Mouse (Mus musculus): ENCODE data around the gene Foxo1. TPM values are rescaled to one million over a fixed set of nuclear protein-coding genes. Genes with fewer than 3 reads are reported as not detected.
A peak's percentile ranks its signal among the peaks of the same experiment; 100 is the strongest.

The Foxo1 gene
- total RNA-seq (2015): 2.4 and 2.9 TPM in 2 replicates
- 0.42 and 0.74 TPM in 2 replicates for total RNA-seq (2017)

DNA sequence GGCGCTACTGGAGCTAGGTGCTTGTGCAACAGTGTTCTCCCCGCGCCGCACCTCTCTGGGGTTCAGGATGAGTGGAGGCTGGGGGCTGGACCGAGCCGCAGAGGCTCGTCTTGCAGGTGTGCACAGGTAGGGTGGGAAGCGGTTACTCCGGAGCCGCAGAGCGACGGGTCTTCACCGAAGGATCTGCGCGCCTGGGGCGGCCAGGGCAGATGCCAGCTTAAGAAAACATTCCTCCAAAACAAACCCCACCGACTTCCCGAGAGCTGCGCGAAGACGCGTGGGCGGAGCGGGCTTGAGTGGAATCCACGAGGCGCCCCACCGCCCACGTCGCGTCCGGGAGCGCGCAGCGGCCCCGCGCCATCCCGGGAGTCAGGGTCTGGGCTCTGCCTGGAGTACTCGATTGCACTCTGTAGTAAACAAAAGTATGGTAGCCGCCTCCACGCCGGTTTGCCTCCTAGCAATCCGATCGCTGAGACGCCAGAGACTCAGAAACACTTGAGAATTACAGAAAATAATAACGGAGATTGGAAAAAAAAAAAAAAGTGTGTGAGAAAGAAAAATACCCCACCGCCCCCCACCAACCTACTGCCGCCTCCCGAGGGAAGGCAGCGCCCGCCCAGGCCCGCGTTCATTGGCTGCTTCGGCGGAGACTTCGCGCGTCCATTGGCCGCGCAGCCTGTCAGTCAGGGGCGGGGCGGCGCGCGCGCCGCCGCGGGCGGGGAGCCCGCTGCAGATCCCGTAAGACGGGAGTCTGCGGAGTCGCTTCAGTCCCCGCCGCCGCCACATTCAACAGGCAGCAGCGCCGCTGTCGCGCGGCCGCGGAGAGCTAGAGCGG is at the start of gene Foxo1:
Gene Foxo1, plus strand, starts transcription at position 685 of the 835 bp plus-strand sequence.
- ATAC-seq (replicated peaks; ENCODE audit: poor library complexity): peak; percentile 79

GRCm38 (mm10) chr3:52218864-52219263 is 49.3 kb upstream of the Foxo1 start:
- ATAC-seq (replicated peaks; ENCODE audit: poor library complexity): no peak

DNA sequence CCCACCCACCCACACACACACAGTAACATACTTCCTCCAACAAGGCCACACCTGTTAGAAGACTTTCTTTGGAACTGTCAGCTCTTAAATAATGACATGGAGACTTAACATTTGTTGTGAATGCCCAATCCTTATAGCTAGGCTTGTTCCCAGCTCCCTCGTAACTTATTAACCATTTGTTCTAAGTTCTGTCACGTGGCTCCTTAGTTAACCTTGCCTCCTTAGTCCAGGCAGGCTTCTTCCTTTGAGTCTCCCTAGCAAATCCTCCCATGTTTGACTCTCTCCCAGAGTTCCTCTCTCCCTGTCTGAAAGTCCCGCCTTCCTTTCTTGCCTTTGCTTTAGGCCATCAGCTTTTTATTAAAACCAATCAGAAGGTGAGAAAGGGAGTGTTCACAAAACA is 47.1 kb upstream of the Foxo1 start:
- no peak for ATAC-seq (replicated peaks; ENCODE audit: poor library complexity)

DNA sequence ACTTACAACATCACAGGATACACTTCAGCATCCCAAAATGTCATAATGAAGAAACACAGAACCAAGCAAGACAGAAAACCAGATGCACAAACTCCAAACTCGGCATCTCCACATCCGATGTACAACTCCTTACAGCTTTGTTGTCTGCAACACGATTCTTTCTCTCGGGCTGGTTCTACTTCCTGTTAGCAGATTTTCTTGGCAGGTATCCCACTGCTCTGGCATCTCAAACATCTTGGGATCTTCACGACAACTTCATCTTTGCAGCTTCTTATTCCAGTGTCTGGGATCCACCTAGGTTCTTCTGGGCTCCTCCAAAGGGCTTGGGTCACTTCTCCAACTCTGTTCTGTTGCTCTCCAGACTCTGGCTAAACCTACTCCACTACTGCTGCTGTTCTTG is 46.2 kb upstream of the Foxo1 start:
- ATAC-seq (replicated peaks; ENCODE audit: poor library complexity): no peak

- ATAC-seq (replicated peaks; ENCODE audit: poor library complexity): no peak
Observed at GRCm38 (mm10) chr3:52236488-52236887, 31.6 kb upstream of the Foxo1 start.

- no peak for ATAC-seq (replicated peaks; ENCODE audit: poor library complexity)
Observed at GRCm38 (mm10) chr3:52237136-52237535, 31.0 kb upstream of the Foxo1 start.

- peak; percentile 80 for ATAC-seq (replicated peaks; ENCODE audit: poor library complexity)
Observed at GRCm38 (mm10) chr3:52241062-52241461, 27.1 kb upstream of the Foxo1 start.

GRCm38 (mm10) chr3:52242457-52243105 is 25.6 kb upstream of the Foxo1 start:
- ATAC-seq (replicated peaks; ENCODE audit: poor library complexity): peak; percentile 72

DNA sequence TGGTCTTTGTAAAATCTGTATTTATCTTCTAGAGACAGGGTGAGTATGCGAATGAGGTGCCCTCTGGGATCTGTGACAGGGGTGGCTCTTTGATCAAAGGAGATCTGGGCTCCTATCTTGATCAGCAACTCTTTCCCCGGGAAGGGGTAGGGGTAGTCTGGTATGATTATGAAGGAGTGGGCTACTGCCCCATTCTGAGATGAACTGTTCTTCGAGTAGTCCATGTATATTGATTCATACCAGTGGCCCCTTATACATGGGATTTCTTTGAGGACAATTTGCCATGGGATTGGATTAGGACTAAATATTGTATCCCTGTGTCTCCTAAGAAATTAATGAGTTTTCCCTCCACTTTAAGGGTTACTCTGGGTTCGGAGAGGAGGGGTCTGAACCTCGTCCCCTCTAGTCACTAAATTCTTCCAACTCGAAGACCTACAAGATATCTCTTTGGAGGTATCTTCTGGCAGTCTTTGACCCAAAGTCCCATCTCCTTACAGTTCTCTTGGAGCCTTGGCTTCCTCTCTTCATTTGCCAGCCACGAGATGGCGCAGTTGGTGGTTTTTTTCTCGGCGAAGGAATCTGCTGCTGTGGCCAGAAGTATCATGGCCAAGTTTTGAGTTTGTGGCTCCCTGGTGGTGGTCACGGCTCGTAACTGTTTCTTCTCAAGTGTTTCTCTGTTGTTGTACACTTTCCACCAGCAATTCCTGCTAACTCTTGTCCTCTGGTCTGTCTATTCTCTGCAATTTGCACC is 24.7 kb upstream of the Foxo1 start:
- peak; percentile 40; the same call in 1 of the 2 replicates for ATAC-seq (replicated peaks; ENCODE audit: poor library complexity)

DNA sequence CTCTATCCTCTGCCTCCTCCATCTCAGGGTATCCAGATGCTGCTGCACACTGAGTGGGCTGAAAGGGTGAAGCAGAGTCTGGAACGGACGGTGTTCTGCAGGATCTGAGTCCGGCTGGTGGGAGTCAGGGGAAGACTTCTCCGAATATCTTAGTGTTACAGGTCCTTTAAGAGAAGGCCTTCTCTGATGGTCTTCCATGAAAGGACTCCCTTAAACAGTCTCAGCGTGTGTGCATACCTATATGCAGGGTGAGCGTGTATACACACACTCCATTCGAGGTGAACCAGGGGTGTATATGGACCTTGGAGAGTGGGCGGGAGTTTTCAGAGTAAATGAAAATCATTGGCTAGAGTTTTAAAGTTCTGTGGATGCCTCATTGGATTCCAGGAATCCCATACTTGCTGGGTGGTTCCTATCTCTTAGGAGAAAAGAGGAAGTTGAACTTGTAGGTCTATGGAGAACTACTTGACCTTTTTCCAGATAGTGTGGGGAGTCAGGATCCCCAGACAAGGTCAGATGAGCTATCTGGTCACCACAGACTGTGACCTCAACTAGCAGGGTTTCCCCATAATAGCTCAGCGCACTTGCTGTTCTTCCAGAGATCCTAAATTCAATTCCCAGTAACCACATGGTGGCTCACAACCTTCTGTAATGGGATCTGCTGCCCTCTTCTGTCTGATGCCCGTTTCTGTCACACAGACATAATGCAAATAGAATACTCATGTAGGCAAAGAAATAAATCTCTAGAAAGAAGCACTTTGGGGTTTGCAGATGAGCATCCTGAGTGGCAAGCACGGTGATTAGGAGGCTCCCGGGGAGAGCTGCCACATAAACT is 21.9 kb upstream of the Foxo1 start:
- ATAC-seq (replicated peaks; ENCODE audit: poor library complexity): 0 out of 2 replicates have a peak, but pooled peaks have one; percentile 15

DNA sequence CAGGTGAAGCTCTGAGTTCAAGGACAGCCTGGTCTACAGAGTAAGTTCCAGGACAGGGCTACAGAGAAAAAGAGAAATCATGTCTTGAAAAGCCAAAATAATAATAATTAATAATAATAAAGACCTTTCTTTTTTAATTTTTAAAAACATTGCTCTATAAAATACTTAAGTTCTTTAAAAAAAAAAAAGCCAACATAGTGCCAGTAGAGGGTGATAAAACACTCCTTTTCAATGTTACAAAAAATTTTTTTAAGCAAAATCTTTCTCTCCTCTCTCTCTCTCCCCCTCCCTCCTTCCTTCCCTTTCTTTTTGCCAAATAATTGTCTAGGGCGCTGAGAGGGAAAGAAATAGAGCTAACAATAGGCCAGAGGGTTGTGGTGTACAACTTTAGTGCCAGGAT is 17.0 kb upstream of the Foxo1 start:
- ATAC-seq (replicated peaks; ENCODE audit: poor library complexity): no peak

DNA sequence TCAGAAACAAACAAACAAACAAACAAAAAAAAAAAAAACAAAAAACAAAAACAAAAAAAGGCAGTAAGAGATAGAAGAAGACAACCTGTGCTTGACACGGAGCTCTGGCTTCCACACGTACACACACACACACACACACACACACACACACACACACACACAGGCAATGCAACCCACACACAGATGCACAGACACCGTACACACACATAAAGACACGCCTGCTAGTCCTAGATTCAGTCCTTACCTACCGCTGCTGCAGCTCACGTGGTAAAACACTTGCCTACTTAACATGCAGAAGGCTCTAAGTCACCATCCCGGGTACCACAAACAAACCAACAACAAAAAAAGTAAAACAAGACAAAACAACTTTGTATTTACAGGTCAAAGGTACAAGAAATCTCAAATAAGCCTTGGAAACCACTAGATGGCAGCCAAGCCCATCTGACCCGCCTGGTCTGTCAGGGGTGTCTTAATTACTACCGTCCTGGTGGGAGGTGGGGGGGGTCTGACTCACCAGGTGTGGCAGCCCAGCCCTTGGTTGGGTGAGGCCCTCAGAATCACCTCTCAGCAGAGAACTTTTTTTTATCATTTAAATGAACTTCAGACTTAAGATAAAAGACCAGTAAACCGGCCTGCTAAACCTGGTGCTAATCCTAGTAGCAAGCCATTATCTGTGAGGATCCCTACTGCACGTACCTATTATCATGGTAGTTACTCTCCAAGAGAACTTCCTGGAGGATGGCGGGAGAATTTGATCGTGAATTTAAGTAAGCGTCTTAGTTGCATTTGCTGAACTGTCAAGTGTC is 14.3 kb upstream of the Foxo1 start:
- ATAC-seq (replicated peaks; ENCODE audit: poor library complexity): peak; percentile 48; the same call in 1 of the 2 replicates

- no peak for ATAC-seq (replicated peaks; ENCODE audit: poor library complexity)
Observed at GRCm38 (mm10) chr3:52254496-52254895, 13.6 kb upstream of the Foxo1 start.

GRCm38 (mm10) chr3:52257782-52258441 is 10.2 kb upstream of the Foxo1 start:
- ATAC-seq (replicated peaks; ENCODE audit: poor library complexity): peak; percentile 51

DNA sequence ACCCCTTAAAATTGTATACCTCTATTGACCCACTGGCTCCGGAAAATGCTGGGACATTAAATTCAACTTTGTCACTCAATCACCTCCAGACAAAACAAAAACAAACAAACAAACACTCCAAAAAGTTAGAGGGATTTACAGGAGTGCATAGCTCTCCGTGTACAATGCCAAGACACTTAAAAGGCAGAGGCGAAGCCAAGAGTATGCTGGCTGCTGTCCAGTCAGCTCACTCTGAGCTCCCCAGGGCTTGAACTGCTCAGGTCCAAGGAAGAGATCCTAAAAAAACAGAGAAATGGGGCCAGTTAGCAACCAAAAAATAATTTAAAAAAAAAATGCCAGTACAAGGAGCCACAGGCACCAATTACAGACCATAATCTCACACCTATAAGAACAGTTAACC is 9.6 kb upstream of the Foxo1 start:
- no peak for ATAC-seq (replicated peaks; ENCODE audit: poor library complexity)

DNA sequence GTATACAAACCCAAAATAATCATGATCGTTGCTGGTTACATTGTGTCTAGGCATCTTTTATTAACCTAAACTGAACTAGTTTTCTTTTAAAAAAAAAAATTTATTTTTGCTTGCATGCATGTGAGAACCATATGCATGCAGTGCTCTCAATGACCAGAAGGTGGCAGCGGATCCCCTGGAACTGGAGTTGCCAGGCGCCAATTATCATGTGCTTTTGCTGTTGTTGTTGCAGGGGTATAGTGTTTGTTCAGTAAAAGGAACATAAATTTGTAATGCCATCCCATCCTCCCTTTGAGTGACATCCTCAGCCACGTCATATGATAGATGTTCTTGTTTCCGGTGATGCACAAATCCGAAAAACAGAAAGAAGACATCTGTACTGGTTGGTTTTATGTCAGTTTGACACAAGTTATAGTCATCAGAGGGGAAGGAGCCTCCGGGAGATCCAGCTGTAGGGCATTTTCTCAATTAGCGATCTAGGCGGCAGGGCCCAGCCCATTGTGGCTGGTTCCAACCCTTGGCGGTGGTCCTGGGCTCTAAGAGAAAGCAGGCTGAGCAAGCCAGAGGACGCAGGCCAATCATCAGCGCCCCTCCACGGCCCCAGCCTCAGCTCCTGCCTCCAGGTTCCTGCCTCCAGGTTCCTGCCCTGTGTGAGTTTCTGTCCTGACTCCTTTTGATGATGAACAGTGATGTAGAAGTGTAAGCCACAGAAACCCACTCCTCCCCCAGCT is 5.5 kb upstream of the Foxo1 start:
- peak; percentile 80 for ATAC-seq (replicated peaks; ENCODE audit: poor library complexity)

- ATAC-seq (replicated peaks; ENCODE audit: poor library complexity): no peak
Observed at GRCm38 (mm10) chr3:52264354-52264753, 3.8 kb upstream of the Foxo1 start.

DNA sequence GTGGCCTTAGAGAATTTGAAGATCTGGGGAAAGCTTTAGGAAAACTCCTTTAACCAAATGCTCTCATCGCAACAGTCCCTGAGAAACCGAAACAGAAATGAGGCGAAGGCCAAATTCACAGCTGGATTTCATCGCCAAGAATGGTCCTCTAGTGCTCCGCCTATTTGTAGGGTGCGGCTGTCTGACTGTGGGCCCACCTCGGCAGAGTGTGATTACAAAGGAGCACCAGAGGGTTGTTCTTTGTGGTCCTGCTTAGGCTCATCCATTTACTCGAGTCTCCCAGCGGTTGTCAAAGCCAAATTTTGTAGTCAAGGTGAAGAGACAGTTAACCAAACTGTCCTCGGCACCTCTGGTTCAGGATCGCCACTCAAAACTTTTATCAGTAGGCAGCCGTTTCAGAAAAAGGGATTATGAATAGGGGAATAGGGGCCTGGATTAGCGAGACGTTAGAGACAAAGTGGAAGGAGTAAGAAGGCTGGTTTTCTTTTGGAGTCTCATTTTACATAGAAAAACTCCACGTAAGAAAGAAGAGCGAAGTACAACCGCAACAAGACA is 1.5 kb upstream of the Foxo1 start:
- ATAC-seq (replicated peaks; ENCODE audit: poor library complexity): no peak
